Comparison of ENCODE assay signal across 19 mouse cellular contexts in the genomic region with DNA sequence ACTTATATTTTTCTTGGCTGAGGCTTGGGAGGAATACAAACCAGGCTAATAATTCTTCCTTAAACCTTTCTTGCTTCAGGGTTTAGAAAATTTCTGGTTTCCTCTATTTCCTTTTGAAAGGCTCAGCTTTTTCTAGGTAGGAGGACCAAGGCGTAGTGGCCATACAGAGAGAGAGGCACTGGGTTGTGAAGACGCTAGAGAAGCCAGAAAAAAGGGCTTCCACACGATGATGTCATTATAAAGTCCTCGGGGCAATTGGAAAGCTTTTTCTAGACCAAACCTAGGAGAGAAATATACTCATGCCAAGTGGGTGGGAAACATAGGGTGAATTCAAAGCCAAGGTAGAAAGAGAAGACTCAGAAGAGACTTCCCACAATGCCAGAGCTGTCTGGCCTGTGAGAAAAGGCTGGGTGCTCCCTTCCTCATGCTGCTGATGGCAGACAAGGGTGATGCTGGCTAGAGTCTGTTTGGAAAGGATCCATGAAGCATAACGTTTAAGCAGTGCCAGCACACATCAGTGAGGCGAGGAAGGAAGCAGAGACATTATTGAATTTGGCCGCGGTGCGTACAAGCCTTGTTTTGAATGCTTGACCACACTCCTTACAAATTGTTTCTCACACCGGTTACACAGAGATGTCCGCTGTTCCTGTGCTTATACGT.
DNase-seq lines count a peak whose midpoint lies in the region; ATAC-seq and TF ChIP-seq lines count a peak whose summit lies in the region.
"Had no signal": no experiment of that assay in that cellular context is flagged by ENCODE, and none has a peak within 500 bp of the region (broad histone marks: within the 10 kb centered on the region; RNA-seq: fewer than 3 reads in every experiment).

No protein-coding gene starts in this region.

- peaks cover 4% of the 10 kb centered on the region; the same call in 1 of the 2 replicates for H3K4me1 ChIP-seq in forebrain, embryonic 13.5 days
- H3K4me1 ChIP-seq in forebrain, embryonic 12.5 days: no peaks in the 10 kb centered on the region
- H3K4me1 ChIP-seq in hindbrain, embryonic 14.5 days (replicated peaks; ENCODE audit: control insufficient read depth, insufficient read depth, low read length): no peaks in the 10 kb centered on the region
- 0 out of 2 replicates have a peak, but pooled peaks cover 4% of the 10 kb centered on the region for H3K4me1 ChIP-seq in hindbrain, embryonic 12.5 days
- no peaks in the 10 kb centered on the region for H3K4me1 ChIP-seq in hindbrain, postnatal 0 days (ENCODE audit: insufficient read depth, low read length)
- H3K4me1 ChIP-seq: neural tube, embryonic 12.5 days had no signal

- no peaks in the 10 kb centered on the region for H3K27me3 ChIP-seq in forebrain, embryonic 13.5 days
- H3K27me3 ChIP-seq in forebrain, embryonic 12.5 days: no peaks in the 10 kb centered on the region
- no peaks in the 10 kb centered on the region for H3K27me3 ChIP-seq in hindbrain, embryonic 14.5 days (ENCODE audit: control insufficient read depth, insufficient read depth, low read length)
- H3K27me3 ChIP-seq in hindbrain, embryonic 12.5 days: no peaks in the 10 kb centered on the region
- no peaks in the 10 kb centered on the region for H3K27me3 ChIP-seq in hindbrain, postnatal 0 days (ENCODE audit: insufficient read depth, low read length)
- H3K27me3 ChIP-seq: embryonic facial prominence, embryonic 12.5 days; intestine, embryonic 15.5 days; neural tube, embryonic 12.5 days had no signal

- no peak overlapping the region for H3K4me2 ChIP-seq in forebrain, embryonic 13.5 days
- no peak overlapping the region for H3K4me2 ChIP-seq in forebrain, embryonic 12.5 days
- H3K4me2 ChIP-seq in hindbrain, embryonic 14.5 days (replicated peaks): no peak overlapping the region
- H3K4me2 ChIP-seq in hindbrain, embryonic 12.5 days (replicated peaks): no peak overlapping the region
- no peak overlapping the region for H3K4me2 ChIP-seq in hindbrain, postnatal 0 days (ENCODE audit: low read depth, low read length)
- H3K4me2 ChIP-seq: embryonic facial prominence, embryonic 12.5 days; intestine, embryonic 15.5 days; liver, embryonic 11.5 days; neural tube, embryonic 12.5 days had no signal

- H3K27ac ChIP-seq in forebrain, embryonic 13.5 days: no peak overlapping the region
- no peak overlapping the region for H3K27ac ChIP-seq in forebrain, embryonic 12.5 days
- H3K27ac ChIP-seq in hindbrain, embryonic 14.5 days: no peak overlapping the region
- no peak overlapping the region for H3K27ac ChIP-seq in hindbrain, embryonic 12.5 days
- no peak overlapping the region for H3K27ac ChIP-seq in hindbrain, postnatal 0 days
- H3K27ac ChIP-seq: embryonic facial prominence, embryonic 12.5 days; gastrocnemius, adult 2 months; intestine, embryonic 15.5 days; layer of hippocampus, adult 2 months; limb, embryonic 10.5 days; neural tube, embryonic 12.5 days had no signal

- WGBS in forebrain, embryonic 13.5 days: 61% methylated on average over 12 of the region's 12 CpGs
- 86% methylated on average over 12 of the region's 12 CpGs for WGBS in forebrain, embryonic 12.5 days
- 64% methylated on average over 12 of the region's 12 CpGs for WGBS in hindbrain, embryonic 14.5 days
- 74% methylated on average over 12 of the region's 12 CpGs for WGBS in hindbrain, embryonic 12.5 days
- WGBS in hindbrain, postnatal 0 days: 50% methylated on average over 12 of the region's 12 CpGs

- no peak overlapping the region for H3K9ac ChIP-seq in forebrain, embryonic 13.5 days
- no peak overlapping the region for H3K9ac ChIP-seq in forebrain, embryonic 12.5 days
- H3K9ac ChIP-seq in hindbrain, embryonic 14.5 days: no peak overlapping the region
- H3K9ac ChIP-seq in hindbrain, embryonic 12.5 days: no peak overlapping the region
- H3K9ac ChIP-seq in hindbrain, postnatal 0 days (replicated peaks; ENCODE audit: low read length): no peak overlapping the region
- H3K9ac ChIP-seq: embryonic facial prominence, embryonic 12.5 days; intestine, embryonic 15.5 days; neural tube, embryonic 12.5 days had no signal

- H3K9me3 ChIP-seq in forebrain, embryonic 13.5 days (replicated peaks): no peaks in the 10 kb centered on the region
- no peaks in the 10 kb centered on the region for H3K9me3 ChIP-seq in forebrain, embryonic 12.5 days
- no peaks in the 10 kb centered on the region for H3K9me3 ChIP-seq in hindbrain, embryonic 14.5 days (ENCODE audit: control insufficient read depth, low read length)
- H3K9me3 ChIP-seq in hindbrain, embryonic 12.5 days (replicated peaks): no peaks in the 10 kb centered on the region
- no peaks in the 10 kb centered on the region for H3K9me3 ChIP-seq in hindbrain, postnatal 0 days (ENCODE audit: low read length)
- H3K9me3 ChIP-seq: embryonic facial prominence, embryonic 12.5 days; intestine, embryonic 15.5 days; limb, embryonic 10.5 days; neural tube, embryonic 12.5 days had no signal

- peak; percentile 71 for ATAC-seq in forebrain, embryonic 13.5 days
- no peak for ATAC-seq in forebrain, embryonic 12.5 days (ENCODE audit: low FRiP score)
- peak; percentile 17; the same call in 1 of the 2 replicates for ATAC-seq in hindbrain, embryonic 14.5 days (ENCODE audit: low FRiP score)
- no peak for ATAC-seq in hindbrain, embryonic 12.5 days (ENCODE audit: low FRiP score)
- ATAC-seq in hindbrain, postnatal 0 days: peak; percentile 75
- ATAC-seq: intestine, embryonic 15.5 days had no signal

- DNase-seq in hindbrain, embryonic 14.5 days (ENCODE audit: low spot score): no peak
- DNase-seq in lung, postnatal 10 days: peak; percentile 14
- no peak for DNase-seq in lung, postnatal 14 days
- DNase-seq in hindbrain, postnatal 0 days (ENCODE audit: low spot score): peak; percentile 67
- no peak for DNase-seq in adrenal gland, adult 2 months
- DNase-seq: adrenal gland, postnatal 10 days; cerebellum, adult 18-20 months; gastrocnemius, adult 2 months; lung, adult 2 months; thymus, postnatal 4 days had no signal

- no peaks in the 10 kb centered on the region for H3K36me3 ChIP-seq in forebrain, embryonic 13.5 days (ENCODE audit: poor library complexity, severe bottlenecking)
- no peaks in the 10 kb centered on the region for H3K36me3 ChIP-seq in forebrain, embryonic 12.5 days (replicated peaks)
- H3K36me3 ChIP-seq in hindbrain, embryonic 14.5 days (replicated peaks; ENCODE audit: control insufficient read depth, insufficient read depth): no peaks in the 10 kb centered on the region
- no peaks in the 10 kb centered on the region for H3K36me3 ChIP-seq in hindbrain, embryonic 12.5 days
- H3K36me3 ChIP-seq in hindbrain, postnatal 0 days (ENCODE audit: insufficient read depth, low read length): no peaks in the 10 kb centered on the region
- H3K36me3 ChIP-seq: embryonic facial prominence, embryonic 12.5 days; intestine, embryonic 15.5 days; limb, embryonic 10.5 days; neural tube, embryonic 12.5 days had no signal

- TF ChIP-seq CTCF in hindbrain, postnatal 0 days (IDR thresholded peaks at IDR 0.05; ENCODE audit: low read depth): no peak

- H3K4me3 ChIP-seq in forebrain, embryonic 13.5 days: no peak overlapping the region
- no peak overlapping the region for H3K4me3 ChIP-seq in forebrain, embryonic 12.5 days (replicated peaks)
- H3K4me3 ChIP-seq in hindbrain, embryonic 14.5 days (replicated peaks; ENCODE audit: low read length): no peak overlapping the region
- H3K4me3 ChIP-seq in hindbrain, embryonic 12.5 days: no peak overlapping the region
- H3K4me3 ChIP-seq in hindbrain, postnatal 0 days (ENCODE audit: low read length): no peak overlapping the region
- H3K4me3 ChIP-seq: embryonic facial prominence, embryonic 12.5 days; gastrocnemius, adult 2 months; intestine, embryonic 15.5 days; layer of hippocampus, adult 2 months; limb, embryonic 10.5 days; neural tube, embryonic 12.5 days had no signal

Comparison
In these comparisons a context has a peak if more than half of its experiments do, and no peak if none do; other contexts are left out.
1. ATAC-seq: peak in forebrain, embryonic 13.5 days (single experiment), hindbrain, embryonic 14.5 days (single experiment) and hindbrain, postnatal 0 days (single experiment); none in forebrain, embryonic 12.5 days (single experiment) and hindbrain, embryonic 12.5 days (single experiment).
2. DNase-seq: peak in lung, postnatal 10 days (single experiment) and hindbrain, postnatal 0 days (single experiment); none in hindbrain, embryonic 14.5 days (single experiment), lung, postnatal 14 days (single experiment) and adrenal gland, adult 2 months (single experiment).